Comparison of ENCODE assay signal across 11 mouse cellular contexts in genomic region chr13:60488884-60489265, GRCm38 (mm10).
DNase-seq lines count a peak whose midpoint lies in the region; ATAC-seq and TF ChIP-seq lines count a peak whose summit lies in the region.
"Had no signal": no experiment of that assay in that cellular context is flagged by ENCODE, and none has a peak within 500 bp of the region (broad histone marks: within the 10 kb centered on the region; RNA-seq: fewer than 3 reads in every experiment).

No protein-coding gene starts in this region.

- H3K36me3 ChIP-seq in intestine, embryonic 14.5 days (ENCODE audit: control insufficient read depth, insufficient read depth, low read length), result no peaks in the 10 kb centered on the region
- no peaks in the 10 kb centered on the region for H3K36me3 ChIP-seq in intestine, postnatal 0 days (ENCODE audit: control insufficient read depth, insufficient read depth)
- no peaks in the 10 kb centered on the region for H3K36me3 ChIP-seq in lung, postnatal 0 days (ENCODE audit: insufficient read depth, low read length)
- no peaks in the 10 kb centered on the region for H3K36me3 ChIP-seq in stomach, embryonic 15.5 days
- H3K36me3 ChIP-seq: midbrain, embryonic 15.5 days had no signal

- DNase-seq in cerebellum, postnatal 14 days, result no peak
- DNase-seq in intestine, embryonic 14.5 days (ENCODE audit: low spot score), result no peak
- DNase-seq in lung, postnatal 0 days (ENCODE audit: low spot score), result no peak
- no peak for DNase-seq in lung, postnatal 10 days
- DNase-seq in c-Kit-positive CD71-positive TER-119-positive erythroid progenitor cells, embryonic 14.5 days (ENCODE audit: low spot score), result no peak
- DNase-seq: lung, adult 2 months; thymus, adult 2 months had no signal

- no peaks in the 10 kb centered on the region for H3K27me3 ChIP-seq in intestine, embryonic 14.5 days (replicated peaks; ENCODE audit: control insufficient read depth, insufficient read depth, low read length)
- H3K27me3 ChIP-seq in intestine, postnatal 0 days (replicated peaks; ENCODE audit: control insufficient read depth, insufficient read depth, low read length), result no peaks in the 10 kb centered on the region
- H3K27me3 ChIP-seq in lung, postnatal 0 days (replicated peaks; ENCODE audit: insufficient read depth, low read length), result no peaks in the 10 kb centered on the region
- H3K27me3 ChIP-seq in stomach, embryonic 15.5 days (replicated peaks), result no peaks in the 10 kb centered on the region

- 0 out of 2 replicates have a peak, but pooled peaks have one; percentile 2 for ATAC-seq in cerebellum, adult (ENCODE audit: insufficient number of reproducible peaks, low FRiP score, low TSS enrichment)
- peak; percentile 53 for ATAC-seq in intestine, embryonic 14.5 days (replicated peaks; ENCODE audit: low FRiP score, low TSS enrichment, low read depth)
- ATAC-seq in intestine, postnatal 0 days, result no peak
- no peak for ATAC-seq in lung, postnatal 0 days
- no peak for ATAC-seq in stomach, embryonic 15.5 days (ENCODE audit: insufficient read depth, low FRiP score, low read depth)
- ATAC-seq: midbrain, embryonic 15.5 days had no signal

- peak overlapping the region; percentile 94 for H3K27ac ChIP-seq in intestine, embryonic 14.5 days (ENCODE audit: low read depth)
- H3K27ac ChIP-seq in intestine, postnatal 0 days (ENCODE audit: low read depth, low read length), result no peak overlapping the region; the same call in 1 of the 2 replicates
- H3K27ac ChIP-seq in lung, postnatal 0 days (ENCODE audit: low read length), result peak overlapping the region; percentile 58; the same call in 1 of the 2 replicates
- H3K27ac ChIP-seq in stomach, embryonic 15.5 days, result peak overlapping the region; percentile 92
- H3K27ac ChIP-seq: midbrain, embryonic 15.5 days had no signal

- no peak for TF ChIP-seq CTCF in intestine, postnatal 0 days (IDR thresholded peaks at IDR 0.05; ENCODE audit: low read depth)
- no peak for TF ChIP-seq CTCF in lung, postnatal 0 days (IDR thresholded peaks at IDR 0.05)

- H3K4me3 ChIP-seq in intestine, embryonic 14.5 days (ENCODE audit: low read depth, low read length), result no peak overlapping the region
- H3K4me3 ChIP-seq in intestine, postnatal 0 days (ENCODE audit: low read depth, low read length), result no peak overlapping the region
- no peak overlapping the region for H3K4me3 ChIP-seq in lung, postnatal 0 days (ENCODE audit: low read depth, low read length)
- H3K4me3 ChIP-seq in stomach, embryonic 15.5 days (replicated peaks), result no peak overlapping the region
- H3K4me3 ChIP-seq: midbrain, embryonic 15.5 days had no signal

- 54% methylated on average over 4 of the region's 4 CpGs for WGBS in intestine, embryonic 14.5 days
- WGBS in intestine, postnatal 0 days, result 74% methylated on average over 4 of the region's 4 CpGs
- WGBS in lung, postnatal 0 days, result 62% methylated on average over 4 of the region's 4 CpGs
- 46% methylated on average over 4 of the region's 4 CpGs for WGBS in stomach, embryonic 15.5 days

- TF ChIP-seq EP300 in lung, postnatal 0 days (IDR thresholded peaks at IDR 0.05), result no peak

- peaks cover 17% of the 10 kb centered on the region for H3K4me1 ChIP-seq in intestine, embryonic 14.5 days (replicated peaks; ENCODE audit: control insufficient read depth, insufficient read depth, low read length)
- no peaks in the 10 kb centered on the region for H3K4me1 ChIP-seq in intestine, postnatal 0 days (replicated peaks; ENCODE audit: control insufficient read depth, insufficient read depth, low read length)
- peaks cover 10% of the 10 kb centered on the region; the same call in 1 of the 2 replicates for H3K4me1 ChIP-seq in lung, postnatal 0 days (ENCODE audit: insufficient read depth, low read depth, low read length)
- peaks cover 17% of the 10 kb centered on the region for H3K4me1 ChIP-seq in stomach, embryonic 15.5 days
- H3K4me1 ChIP-seq: midbrain, embryonic 15.5 days had no signal

- H3K4me2 ChIP-seq in intestine, embryonic 14.5 days (ENCODE audit: low read length), result no peak overlapping the region
- H3K4me2 ChIP-seq in intestine, postnatal 0 days (replicated peaks; ENCODE audit: low read depth), result no peak overlapping the region
- H3K4me2 ChIP-seq in lung, postnatal 0 days (replicated peaks; ENCODE audit: low read depth, low read length), result no peak overlapping the region
- H3K4me2 ChIP-seq in stomach, embryonic 15.5 days, result no peak overlapping the region; the same call in 1 of the 2 replicates
- H3K4me2 ChIP-seq: midbrain, embryonic 15.5 days had no signal

- H3K9me3 ChIP-seq in intestine, embryonic 14.5 days (ENCODE audit: control insufficient read depth, low read length), result 0 out of 2 replicates have a peak, but pooled peaks cover 3% of the 10 kb centered on the region
- no peaks in the 10 kb centered on the region for H3K9me3 ChIP-seq in intestine, postnatal 0 days (ENCODE audit: control insufficient read depth)
- no peaks in the 10 kb centered on the region for H3K9me3 ChIP-seq in lung, postnatal 0 days (ENCODE audit: low read length)
- H3K9me3 ChIP-seq in stomach, embryonic 15.5 days, result no peaks in the 10 kb centered on the region
- H3K9me3 ChIP-seq: midbrain, embryonic 15.5 days had no signal

- peak overlapping the region; percentile 29 for H3K9ac ChIP-seq in intestine, embryonic 14.5 days (ENCODE audit: low read length)
- H3K9ac ChIP-seq in intestine, postnatal 0 days (ENCODE audit: low read depth, low read length), result no peak overlapping the region
- no peak overlapping the region for H3K9ac ChIP-seq in lung, postnatal 0 days (replicated peaks; ENCODE audit: low read depth)
- no peak overlapping the region for H3K9ac ChIP-seq in stomach, embryonic 15.5 days
- H3K9ac ChIP-seq: midbrain, embryonic 15.5 days had no signal

Comparison
In these comparisons a context has a peak if more than half of its experiments do, and no peak if none do; other contexts are left out.
1. ATAC-seq: peak in cerebellum, adult (single experiment) and intestine, embryonic 14.5 days (single experiment); none in intestine, postnatal 0 days (single experiment), lung, postnatal 0 days (single experiment) and stomach, embryonic 15.5 days (single experiment).